Mouse (Mus musculus) erythroblast, embryonic 14.5 days (primary cell): ENCODE data around the gene Brms1.

Experiments used
- GATA1 ChIP-seq: IDR thresholded peaks from 2 replicates; pipeline ENCODE4 v1.6.1; 2012; ENCODE audit warnings: low read length, inconsistent platforms, mixed read lengths
- TAL1 ChIP-seq: IDR thresholded peaks from 3 replicates; pipeline ENCODE4 v1.6.1; 2012; ENCODE audit warnings: low read length, inconsistent platforms, mixed read lengths

DNA sequence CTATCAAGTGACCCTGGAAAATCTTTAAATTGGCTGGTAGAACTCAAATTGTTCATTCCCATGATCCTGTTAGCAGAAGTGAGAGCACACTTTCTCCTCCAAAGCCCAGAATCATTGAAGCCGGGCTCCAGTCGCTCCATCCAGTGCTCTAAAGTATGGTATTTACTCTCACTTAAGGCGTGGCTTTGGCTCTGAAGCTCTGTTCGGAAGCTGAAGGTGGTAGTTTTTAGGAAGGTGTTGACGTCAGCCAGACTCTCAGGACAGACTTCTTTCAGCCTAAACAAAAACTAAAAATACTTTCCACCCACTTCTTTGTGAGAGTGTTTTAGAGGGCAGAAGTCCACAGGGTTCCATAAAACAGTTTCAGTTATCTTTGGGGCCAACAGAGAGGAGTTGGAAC lies 32.4 kb downstream of the Brms1 start:
- TF ChIP-seq GATA1 = no peak
- TF ChIP-seq TAL1 = no peak
